Mouse (Mus musculus): ENCODE results near the gene Ptch1. TPM values are rescaled to one million over a fixed set of nuclear protein-coding genes. Genes with fewer than 3 reads are reported as not detected.

The Ptch1 gene
- polyA plus RNA-seq, 1 experiment from 2014 or later, result 21.9 TPM

DNA sequence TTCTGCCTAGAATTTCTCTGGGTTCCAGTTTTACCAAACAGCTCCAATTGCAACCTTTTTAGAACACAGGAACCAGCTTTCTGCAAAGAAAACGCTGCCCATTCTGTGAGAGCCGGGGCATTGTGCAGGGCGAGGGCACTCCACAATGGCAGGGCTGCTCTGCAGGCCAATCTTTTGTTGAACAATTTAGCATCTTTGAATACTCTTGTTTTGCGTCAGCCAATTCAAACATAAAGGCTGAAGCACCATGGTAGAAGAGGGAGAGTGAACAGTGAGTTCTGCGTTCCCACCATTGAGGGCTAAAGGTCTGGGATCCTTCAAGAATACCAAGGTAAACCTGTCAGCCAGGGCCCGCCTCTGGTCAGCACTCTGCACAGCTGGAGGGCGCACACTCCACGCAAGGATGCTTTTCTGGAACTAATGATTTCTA lies 58.5 kb downstream of the Ptch1 start:
- Histone ChIP-seq H3K4me2 (replicated peaks) (no peak overlapping the region), H3K9ac (no peak overlapping the region), H3K27ac (replicated peaks) (no peak overlapping the region), H3K4me3 (replicated peaks) (no peak overlapping the region), H3K4me1 (peaks cover 20% of the 10 kb centered on the region; the same call in 1 of the 2 replicates), H3K9me3 (replicated peaks) (no peaks in the 10 kb centered on the region), H3K27me3 (no peaks in the 10 kb centered on the region), H3K36me3 (peaks cover 95% of the 10 kb centered on the region)
- ATAC-seq (ENCODE audit: insufficient number of reproducible peaks, low FRiP score, low TSS enrichment, low read depth), result no peak
- 72% methylated on average over 8 of the region's 8 CpGs for WGBS

DNA sequence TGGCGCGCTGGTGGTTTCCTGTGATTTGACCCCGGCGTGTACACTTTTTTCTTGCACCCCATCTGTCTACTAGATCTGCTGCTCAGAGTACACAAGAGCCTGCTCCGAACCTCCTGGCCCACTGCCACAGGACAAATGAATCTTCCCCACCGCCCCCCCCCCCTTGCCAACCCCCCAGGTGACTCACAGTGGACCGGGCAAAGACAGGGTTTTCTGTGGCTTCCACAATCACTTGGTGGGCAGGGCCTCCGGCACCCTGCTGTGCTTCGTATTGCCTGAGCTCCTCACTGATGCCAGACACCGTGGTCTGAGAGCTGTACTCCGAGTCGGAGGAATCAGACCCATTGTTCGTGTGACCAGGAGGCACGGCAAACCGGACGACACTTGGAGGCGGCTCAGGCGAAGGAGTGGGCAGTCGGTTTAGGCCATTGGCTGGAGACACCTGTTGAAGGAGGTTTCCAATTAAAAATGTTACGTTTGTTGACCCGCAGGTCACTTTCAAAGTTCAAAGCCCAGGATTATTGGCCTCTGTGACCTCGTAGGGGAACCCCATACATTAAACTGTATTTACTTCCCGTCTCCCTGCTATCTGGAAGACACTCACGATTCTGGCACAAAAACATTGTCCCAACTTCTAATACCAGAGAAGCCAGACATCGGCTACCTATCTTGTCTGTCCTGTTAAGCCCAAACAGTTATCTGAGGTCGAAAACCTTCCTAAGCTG lies 59.9 kb downstream of the Ptch1 start:
- peaks cover 20% of the 10 kb centered on the region; the same call in 1 of the 2 replicates for H3K4me1 ChIP-seq
- no peak overlapping the region for H3K27ac ChIP-seq (replicated peaks)
- H3K9me3 ChIP-seq (replicated peaks), result no peaks in the 10 kb centered on the region
- peaks cover 91% of the 10 kb centered on the region for H3K36me3 ChIP-seq
- no peak; the same call in 1 of the 2 replicates for ATAC-seq (ENCODE audit: insufficient number of reproducible peaks, low FRiP score, low TSS enrichment, low read depth)
- no peak overlapping the region for H3K4me2 ChIP-seq (replicated peaks)
- no peak overlapping the region for H3K4me3 ChIP-seq (replicated peaks)
- H3K9ac ChIP-seq, result no peak overlapping the region
- H3K27me3 ChIP-seq, result no peaks in the 10 kb centered on the region
- 76% methylated on average over 26 of the region's 26 CpGs for WGBS

DNA sequence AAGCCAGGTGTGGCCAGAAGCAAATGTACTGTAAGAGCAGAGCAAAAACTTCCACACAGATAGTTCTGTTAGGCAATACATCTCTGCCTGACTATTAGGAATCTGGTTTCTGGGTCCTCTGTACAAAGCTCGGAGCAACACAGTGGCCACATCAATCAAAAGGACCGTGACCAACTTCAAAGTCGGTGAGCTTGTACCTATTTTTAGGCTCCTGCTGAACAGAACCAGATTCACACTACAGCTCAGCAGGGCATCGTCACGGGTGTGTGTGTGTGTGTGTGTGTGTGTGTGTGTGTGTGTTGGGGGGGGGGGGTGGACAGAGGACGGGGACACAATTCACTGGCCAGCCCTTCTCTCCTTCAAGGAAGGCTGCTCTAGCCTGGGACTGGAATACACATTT lies 61.0 kb downstream of the Ptch1 start:
- H3K4me1 ChIP-seq, result peaks cover 20% of the 10 kb centered on the region; the same call in 1 of the 2 replicates
- H3K4me3 ChIP-seq (replicated peaks), result no peak overlapping the region
- no peaks in the 10 kb centered on the region for H3K9me3 ChIP-seq (replicated peaks)
- no peak overlapping the region for H3K9ac ChIP-seq
- WGBS, result 45% methylated on average over 6 of the region's 6 CpGs
- H3K36me3 ChIP-seq, result peaks cover 90% of the 10 kb centered on the region
- ATAC-seq (ENCODE audit: insufficient number of reproducible peaks, low FRiP score, low TSS enrichment, low read depth), result no peak
- no peak overlapping the region; the same call in 1 of the 2 replicates for H3K27ac ChIP-seq (replicated peaks)
- no peaks in the 10 kb centered on the region for H3K27me3 ChIP-seq
- no peak overlapping the region for H3K4me2 ChIP-seq (replicated peaks)

DNA sequence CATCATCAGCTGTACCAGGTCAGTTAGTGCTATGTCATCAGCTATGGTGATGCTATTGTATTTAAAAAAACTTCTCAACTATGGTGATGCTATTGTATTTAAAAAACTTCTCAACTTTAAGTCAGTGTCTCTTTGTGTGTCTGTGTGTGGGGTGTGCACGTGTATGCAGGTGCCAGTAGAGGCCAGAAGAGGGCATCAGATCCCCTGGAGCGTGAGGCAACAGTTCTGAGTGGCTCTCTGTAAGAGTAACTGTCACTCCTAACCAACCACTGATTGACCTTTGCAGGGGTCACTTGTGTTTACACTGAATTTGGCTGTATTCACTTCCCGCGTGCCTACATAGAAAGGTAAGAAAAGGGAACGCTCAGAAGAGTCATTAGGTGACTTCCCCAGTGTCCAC lies 65.6 kb downstream of the Ptch1 start:
- no peak overlapping the region for H3K27ac ChIP-seq (replicated peaks)
- H3K9ac ChIP-seq, result no peak overlapping the region
- H3K4me3 ChIP-seq (replicated peaks), result no peak overlapping the region
- no peaks in the 10 kb centered on the region for H3K4me1 ChIP-seq
- H3K4me2 ChIP-seq (replicated peaks), result no peak overlapping the region
- H3K9me3 ChIP-seq (replicated peaks), result no peaks in the 10 kb centered on the region
- no peaks in the 10 kb centered on the region for H3K27me3 ChIP-seq
- 89% methylated on average over 5 of the region's 5 CpGs for WGBS
- peaks cover 51% of the 10 kb centered on the region for H3K36me3 ChIP-seq
- ATAC-seq (ENCODE audit: insufficient number of reproducible peaks, low FRiP score, low TSS enrichment, low read depth), result no peak

DNA sequence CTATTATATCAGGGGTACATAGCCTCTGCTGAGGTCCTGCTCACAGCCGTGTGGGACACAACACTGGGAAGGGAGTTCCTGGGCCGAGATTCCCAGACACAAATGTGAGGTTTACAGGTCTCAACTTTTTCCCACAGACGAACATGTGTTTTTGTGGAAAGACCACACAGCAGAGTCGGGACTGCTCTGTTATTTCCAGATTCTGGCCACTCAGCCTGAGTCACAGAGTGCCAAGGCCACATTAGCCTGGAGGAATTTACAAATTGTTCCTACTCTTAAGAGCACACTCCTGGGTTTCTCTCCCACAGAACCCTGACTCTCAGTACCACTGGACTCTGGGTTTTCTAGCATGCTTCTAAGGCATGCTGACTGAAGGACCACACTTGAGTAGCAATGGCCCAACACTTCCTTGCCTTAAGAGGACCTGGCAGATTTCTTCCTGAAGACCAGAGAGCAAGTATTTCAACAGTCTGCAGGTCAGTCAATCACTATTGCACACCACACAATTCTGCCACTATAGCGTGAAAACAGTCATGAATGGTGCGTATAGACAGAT lies 66.3 kb downstream of the Ptch1 start:
- H3K9ac ChIP-seq, result no peak overlapping the region
- 76% methylated on average over 6 of the region's 6 CpGs for WGBS
- H3K27ac ChIP-seq (replicated peaks), result 0 out of 2 replicates have a peak overlapping the region, but pooled peaks have one; percentile 2
- H3K4me2 ChIP-seq (replicated peaks), result no peak overlapping the region
- no peak for ATAC-seq (ENCODE audit: insufficient number of reproducible peaks, low FRiP score, low TSS enrichment, low read depth)
- H3K36me3 ChIP-seq, result peaks cover 44% of the 10 kb centered on the region
- no peaks in the 10 kb centered on the region for H3K9me3 ChIP-seq (replicated peaks)
- no peak overlapping the region for H3K4me3 ChIP-seq (replicated peaks)
- no peaks in the 10 kb centered on the region for H3K27me3 ChIP-seq
- no peaks in the 10 kb centered on the region for H3K4me1 ChIP-seq

DNA sequence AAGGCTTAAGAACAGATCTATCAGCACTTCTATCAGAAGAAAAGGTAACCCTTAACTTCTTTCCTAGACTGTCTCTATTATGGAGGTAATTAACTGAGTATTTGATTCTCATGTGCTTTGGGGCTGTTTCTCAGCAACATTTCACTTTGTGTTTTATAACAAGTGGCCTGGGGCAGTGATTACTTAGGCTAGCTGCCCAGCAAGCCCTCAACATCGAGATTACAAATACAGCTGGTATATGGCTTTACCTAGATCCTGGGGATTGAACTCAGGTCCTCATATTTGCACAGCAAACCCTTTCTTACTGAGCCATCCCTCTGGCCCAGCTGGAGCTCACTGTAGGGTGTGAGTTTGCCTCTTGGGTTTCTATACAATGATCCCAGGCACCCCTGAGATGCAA lies 67.0 kb downstream of the Ptch1 start:
- Histone ChIP-seq H3K27ac (replicated peaks) (0 out of 2 replicates have a peak overlapping the region, but pooled peaks have one; percentile 2), H3K36me3 (peaks cover 37% of the 10 kb centered on the region), H3K4me3 (replicated peaks) (no peak overlapping the region), H3K4me2 (replicated peaks) (no peak overlapping the region), H3K9me3 (replicated peaks) (no peaks in the 10 kb centered on the region), H3K9ac (no peak overlapping the region), H3K27me3 (no peaks in the 10 kb centered on the region), H3K4me1 (no peaks in the 10 kb centered on the region)
- 32% methylated on average over 1 of the region's 1 CpGs for WGBS
- ATAC-seq (ENCODE audit: insufficient number of reproducible peaks, low FRiP score, low TSS enrichment, low read depth), result no peak

DNA sequence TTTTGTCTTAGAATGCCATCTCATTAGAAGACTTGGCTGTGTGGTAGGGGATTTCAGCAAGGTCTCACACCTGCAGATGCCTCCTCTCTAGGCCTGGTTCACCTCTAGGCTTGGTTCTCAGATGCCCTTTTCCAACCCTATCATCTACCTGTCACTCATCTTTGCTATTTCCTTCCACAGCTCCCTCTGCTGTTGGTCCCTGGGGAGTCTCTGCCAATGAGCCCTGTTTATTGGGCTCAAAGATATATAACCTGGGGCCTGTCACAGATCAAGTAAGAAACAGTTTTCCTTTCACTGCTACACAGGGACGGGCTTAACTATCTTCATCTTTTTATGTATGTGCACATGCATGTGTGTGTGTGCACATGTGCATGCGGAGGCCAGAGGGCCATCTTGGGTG lies 71.0 kb downstream of the Ptch1 start:
- Histone ChIP-seq H3K9me3 (replicated peaks) (no peaks in the 10 kb centered on the region), H3K9ac (no peak overlapping the region), H3K4me3 (replicated peaks) (no peak overlapping the region), H3K4me1 (no peaks in the 10 kb centered on the region), H3K36me3 (peaks cover 2% of the 10 kb centered on the region), H3K27me3 (no peaks in the 10 kb centered on the region), H3K27ac (replicated peaks) (no peak overlapping the region), H3K4me2 (replicated peaks) (no peak overlapping the region)
- no peak for ATAC-seq (ENCODE audit: insufficient number of reproducible peaks, low FRiP score, low TSS enrichment, low read depth)
- WGBS, result 96% methylated on average over 2 of the region's 2 CpGs

DNA sequence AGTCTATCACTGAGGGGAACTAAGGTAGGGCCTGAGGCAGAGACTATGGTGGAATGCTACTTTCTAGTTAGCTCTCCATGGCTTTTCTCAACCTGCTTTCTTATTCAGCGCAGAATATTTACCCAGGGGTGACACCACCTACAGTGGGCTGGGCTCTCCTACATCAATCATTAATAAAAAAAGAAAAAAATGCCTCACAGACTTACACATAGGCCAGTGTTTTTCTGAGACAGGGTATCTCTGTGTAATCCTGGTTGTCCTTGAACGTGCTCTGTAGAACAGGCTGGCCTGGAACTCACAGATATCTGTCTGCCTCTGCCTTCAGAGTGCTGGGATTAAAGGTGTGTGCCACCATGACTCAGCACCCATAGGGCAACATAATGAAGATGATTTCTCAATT lies 73.9 kb downstream of the Ptch1 start:
- Histone ChIP-seq H3K27me3 (no peaks in the 10 kb centered on the region), H3K4me1 (peaks cover 12% of the 10 kb centered on the region), H3K9ac (no peak overlapping the region), H3K4me2 (replicated peaks) (no peak overlapping the region), H3K9me3 (replicated peaks) (no peaks in the 10 kb centered on the region), H3K36me3 (no peaks in the 10 kb centered on the region), H3K27ac (replicated peaks) (no peak overlapping the region), H3K4me3 (replicated peaks) (no peak overlapping the region)
- 82% methylated on average over 2 of the region's 2 CpGs for WGBS
- no peak for ATAC-seq (ENCODE audit: insufficient number of reproducible peaks, low FRiP score, low TSS enrichment, low read depth)

DNA sequence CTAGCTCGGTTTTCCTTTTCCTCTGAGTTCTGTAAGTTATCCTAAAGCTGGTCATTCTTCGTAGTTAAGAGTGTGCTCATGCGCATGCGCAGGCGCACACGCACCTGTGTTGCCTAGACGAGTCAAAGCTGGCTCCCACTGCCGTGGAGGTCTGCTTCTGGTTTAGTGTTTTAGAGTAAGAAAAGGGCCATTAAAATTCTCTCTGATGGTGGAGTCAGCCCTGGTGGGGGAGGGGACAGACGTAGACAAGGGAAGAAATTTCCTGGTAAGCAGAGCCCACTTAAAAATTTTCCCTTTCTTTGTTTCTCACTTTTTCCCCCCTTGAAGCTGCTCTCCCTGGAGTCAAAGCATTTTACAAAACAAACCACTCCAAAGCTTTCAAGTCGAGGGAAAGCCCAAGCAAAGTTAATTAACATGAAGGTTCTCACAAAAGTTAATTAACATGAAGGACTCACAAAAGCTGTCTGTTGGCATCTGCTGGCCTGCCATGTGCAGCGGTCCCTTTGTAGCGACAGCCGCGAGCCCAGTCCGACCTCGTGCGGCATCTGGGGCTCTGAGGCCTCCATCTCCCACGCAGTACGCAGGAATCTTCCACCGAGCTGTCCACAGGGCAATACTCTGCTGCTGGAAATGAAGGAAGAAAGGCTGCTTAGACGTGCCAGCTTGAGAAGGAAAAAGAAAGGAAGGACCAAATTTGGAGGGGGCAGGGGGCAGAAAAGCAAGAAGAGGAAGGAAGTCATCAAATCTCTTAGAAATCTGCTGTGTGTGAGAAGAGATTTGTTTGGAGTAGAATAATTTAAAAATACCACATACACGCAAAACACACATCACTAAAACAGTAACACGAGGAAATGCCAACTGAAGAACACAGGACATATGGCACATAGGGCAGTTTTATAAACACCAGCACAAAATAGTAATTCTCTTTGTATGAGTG lies 76.5 kb downstream of the Ptch1 start, which contains the start of gene Fancc:
Fancc (minus strand) TSS at position 633 of the 937 bp plus-strand sequence.
- Histone ChIP-seq H3K4me3 (replicated peaks) (no peak within 1 kb of the TSS), H3K4me2 (replicated peaks) (peak within 1 kb of the TSS; percentile 27), H3K4me1 (peaks cover 12% of the 10 kb centered on the region), H3K9me3 (replicated peaks) (no peaks in the 10 kb centered on the region), H3K27ac (replicated peaks) (peak within 1 kb of the TSS; percentile 51; the same call in 1 of the 2 replicates), H3K9ac (no peak within 1 kb of the TSS), H3K27me3 (no peaks in the 10 kb centered on the region), H3K36me3 (no peaks in the 10 kb centered on the region)
- ATAC-seq (ENCODE audit: insufficient number of reproducible peaks, low FRiP score, low TSS enrichment, low read depth), result no peak
- WGBS, result 22% methylated on average over 23 of the region's 23 CpGs

DNA sequence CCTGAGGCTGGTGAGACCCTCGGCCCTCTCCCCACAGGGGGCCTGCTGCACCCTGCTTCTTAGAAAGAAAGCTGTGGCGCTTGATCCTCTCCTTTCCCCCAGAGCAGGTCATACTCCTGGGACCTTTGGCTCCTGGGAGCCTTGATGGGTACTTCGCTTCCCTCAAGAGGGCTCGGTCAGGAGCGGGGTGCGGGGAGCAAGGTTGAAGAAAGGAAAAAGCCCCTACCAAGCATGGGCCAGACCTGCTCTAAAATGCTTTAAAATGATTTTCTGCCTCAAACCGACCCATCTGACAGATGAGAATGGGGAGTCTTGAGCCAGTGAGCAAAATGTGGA lies 85.7 kb downstream of the Ptch1 start:
- Histone ChIP-seq H3K27ac (replicated peaks) (no peak overlapping the region), H3K4me3 (replicated peaks) (no peak overlapping the region), H3K4me1 (0 out of 2 replicates have a peak, but pooled peaks cover 9% of the 10 kb centered on the region), H3K9ac (no peak overlapping the region), H3K36me3 (no peaks in the 10 kb centered on the region), H3K9me3 (replicated peaks) (no peaks in the 10 kb centered on the region), H3K4me2 (replicated peaks) (no peak overlapping the region), H3K27me3 (no peaks in the 10 kb centered on the region; the same call in 1 of the 2 replicates)
- 58% methylated on average over 7 of the region's 7 CpGs for WGBS
- no peak for ATAC-seq (ENCODE audit: insufficient number of reproducible peaks, low FRiP score, low TSS enrichment, low read depth)

All from embryonic facial prominence, embryonic 15.5 days (tissue).